Mouse (Mus musculus) induced T-regulatory cell, adult 2 months (primary cell): ENCODE measurements around the gene Ppia.
"Not testable (repeated sequence)": the region's sequence is repeated elsewhere in the genome, so short reads cannot be mapped to it uniquely, and the experiment has no call there.

ENCODE experiments used
- DNase-seq: peaks from one replicate; pipeline ENCODE4 v3.0.0-alpha.2; 2012; ENCODE audit warnings: low read depth

The Ppia gene

DNA sequence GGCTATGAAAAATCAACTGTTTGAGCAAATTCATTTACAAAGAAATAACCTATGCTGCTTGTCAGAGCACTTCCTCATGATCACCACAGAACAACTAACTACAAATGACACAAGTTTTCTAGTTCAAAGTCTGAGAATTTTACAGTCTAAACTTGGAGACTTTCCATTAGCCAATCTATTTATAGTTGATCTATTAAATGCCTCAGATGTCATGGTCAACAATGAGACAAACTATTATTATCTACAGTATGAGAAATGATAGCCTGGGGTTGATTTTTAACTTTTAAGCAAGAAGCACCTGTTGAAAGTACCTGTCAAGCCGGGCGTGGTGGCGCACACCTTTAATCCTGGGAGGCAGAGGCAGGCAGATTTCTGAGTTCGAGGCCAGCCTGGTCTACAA is 27.3 kb downstream of the Ppia start:
- no peak for DNase-seq

DNA sequence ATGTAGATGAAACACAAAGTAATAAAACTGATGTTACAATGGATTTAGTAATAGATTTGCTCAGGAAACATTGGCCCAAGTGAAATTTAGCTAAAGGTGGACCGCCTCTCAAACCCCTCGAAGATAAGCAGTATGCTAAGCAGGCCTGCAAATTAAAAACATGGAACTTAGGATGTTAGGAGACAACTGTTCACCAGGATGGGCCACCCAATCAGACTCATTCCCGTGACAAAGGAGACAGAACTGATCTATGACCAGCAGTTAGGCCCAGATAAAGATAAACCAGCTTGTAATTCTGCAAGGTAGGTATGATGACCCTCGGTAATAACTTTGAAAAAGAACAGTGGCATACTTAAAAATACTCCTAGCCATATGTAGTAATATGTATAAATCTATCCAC is 27.9 kb downstream of the Ppia start:
- no peak for DNase-seq

DNA sequence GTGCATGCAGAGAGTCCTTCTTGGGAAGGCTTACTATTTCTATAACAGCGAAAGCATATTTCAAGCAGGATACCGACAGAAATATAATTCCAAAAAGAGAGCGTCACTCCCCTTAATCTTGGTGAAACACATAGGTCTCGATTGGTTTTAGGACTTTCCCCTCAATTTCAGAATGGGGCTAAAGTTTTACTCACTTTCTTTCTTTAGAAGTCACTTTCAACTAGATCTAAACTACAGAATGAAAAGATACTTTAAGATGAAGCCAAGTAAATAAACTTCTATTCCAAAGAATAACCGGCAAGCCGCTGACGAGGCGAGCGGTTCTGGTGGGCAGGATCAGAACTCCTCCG is 28.5 kb downstream of the Ppia start:
- DNase-seq = no peak

DNA sequence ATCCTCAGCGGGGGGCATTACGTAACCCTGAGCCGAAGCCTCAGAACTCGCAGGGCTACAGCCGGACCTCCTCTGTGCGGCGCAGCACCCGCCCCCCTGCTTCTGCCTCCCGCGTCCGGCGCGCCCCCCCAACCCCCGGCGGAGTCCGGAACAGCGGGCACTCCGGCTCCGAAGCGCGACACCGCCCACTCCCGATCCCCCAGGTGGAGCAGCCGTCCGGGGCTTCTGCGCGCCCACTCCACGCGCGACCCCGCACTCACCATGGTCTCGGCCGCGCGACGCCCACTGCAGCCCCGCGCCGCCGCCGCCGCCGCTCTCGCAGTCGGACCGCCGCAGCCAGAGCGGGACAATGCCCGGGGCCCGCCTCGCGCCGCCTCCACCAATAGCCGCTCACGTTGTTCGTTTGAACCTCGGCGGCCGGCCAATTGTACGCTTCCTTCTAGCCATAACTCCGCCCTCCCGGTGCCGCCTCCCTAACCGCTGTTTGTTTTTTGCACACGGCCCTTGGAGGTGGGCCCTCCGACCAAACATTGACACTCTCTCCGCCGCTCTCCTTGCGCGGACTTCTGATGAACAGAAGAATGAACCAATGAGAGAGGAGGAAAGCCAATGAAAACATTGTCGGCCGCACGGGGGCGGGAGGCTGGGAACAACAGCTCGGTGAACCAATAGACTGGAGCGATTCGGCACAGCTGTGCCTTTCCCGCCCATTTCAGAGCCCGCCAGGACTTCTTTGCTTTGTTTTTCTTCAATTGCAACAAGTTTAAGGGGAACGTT is 29.0 kb downstream of the Ppia start, which contains the start of gene H2afv:
Gene H2afv (minus strand): TSS at position 367 of the 777 bp plus-strand sequence.
- peak; percentile 99 for DNase-seq

DNA sequence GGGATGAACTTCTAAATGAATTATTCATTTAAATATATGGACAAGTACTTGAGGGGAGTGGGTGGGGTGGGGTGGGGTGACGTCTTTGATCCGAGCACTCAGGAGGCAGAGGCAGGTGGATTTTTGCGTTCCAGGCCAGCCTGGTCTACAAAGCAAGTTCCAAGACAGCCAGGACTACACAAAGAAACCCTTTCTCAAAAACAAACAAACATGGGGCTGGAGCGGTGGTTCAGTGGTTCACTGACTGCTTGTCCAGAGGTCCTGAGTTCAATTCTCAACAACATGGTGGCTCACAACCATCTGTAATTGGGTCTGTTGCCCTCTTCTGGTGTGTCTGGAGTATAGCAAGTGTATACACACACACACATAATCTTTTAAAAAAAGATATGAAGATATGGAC is 30.2 kb downstream of the Ppia start:
- DNase-seq = no peak

DNA sequence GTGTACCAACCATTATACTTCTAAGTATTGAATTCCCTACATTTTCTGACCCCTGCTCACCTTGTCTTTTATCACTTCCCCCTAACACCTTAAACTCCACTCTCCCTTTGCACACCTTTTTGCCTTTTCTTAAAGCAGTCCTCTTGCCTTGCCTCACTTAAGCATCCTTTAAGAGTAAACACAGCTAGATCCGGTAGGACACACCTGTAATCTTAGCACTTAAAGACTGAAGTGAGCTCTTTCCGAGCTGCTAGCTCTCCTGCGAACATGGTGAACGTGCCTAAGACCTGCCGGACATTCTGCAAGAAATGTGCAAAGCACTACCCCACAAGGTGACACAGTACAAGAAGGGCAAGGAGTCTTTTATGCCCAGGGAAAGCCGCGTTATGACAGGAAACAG is 30.7 kb downstream of the Ppia start:
- DNase-seq = no peak

DNA sequence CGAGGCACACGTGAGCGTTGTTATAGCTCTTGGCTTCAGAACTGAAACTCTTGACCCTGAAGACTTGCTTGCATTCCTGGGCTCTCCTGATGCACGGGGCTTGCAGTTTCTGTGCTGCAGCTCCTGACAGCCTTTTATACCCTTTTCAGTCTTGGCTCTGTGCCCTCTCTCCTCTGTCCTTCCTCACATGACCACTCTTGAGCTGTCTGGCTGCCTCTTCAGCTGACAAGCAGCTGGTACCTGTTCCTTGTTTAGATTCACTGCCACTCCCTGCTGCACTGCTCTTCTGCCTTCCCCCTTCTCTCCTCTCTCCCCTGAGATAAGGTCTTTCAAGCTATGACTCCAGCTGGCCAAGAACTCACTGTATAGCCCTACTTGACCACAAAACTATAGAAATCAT is 32.2 kb downstream of the Ppia start:
- DNase-seq = no peak

DNA sequence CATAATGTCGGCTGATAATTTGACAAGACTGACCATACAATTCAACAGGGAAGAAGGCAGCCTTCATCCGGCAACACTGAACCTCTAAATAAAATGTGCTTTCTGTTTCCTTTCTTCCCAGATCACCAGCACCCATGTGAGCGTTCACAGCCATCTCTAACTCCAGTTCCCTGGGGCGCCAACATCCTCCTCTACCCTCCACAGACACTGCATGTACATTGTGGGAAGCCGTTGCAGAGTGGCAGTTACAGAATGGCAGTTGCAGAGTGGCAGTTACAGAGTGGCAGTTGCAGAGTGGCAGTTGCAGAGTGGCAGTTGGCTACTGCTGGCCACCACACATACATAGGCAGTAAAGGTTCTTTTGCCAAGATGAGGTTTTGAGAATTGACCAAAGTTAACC is 32.9 kb downstream of the Ppia start:
- DNase-seq = not testable (repeated sequence)

DNA sequence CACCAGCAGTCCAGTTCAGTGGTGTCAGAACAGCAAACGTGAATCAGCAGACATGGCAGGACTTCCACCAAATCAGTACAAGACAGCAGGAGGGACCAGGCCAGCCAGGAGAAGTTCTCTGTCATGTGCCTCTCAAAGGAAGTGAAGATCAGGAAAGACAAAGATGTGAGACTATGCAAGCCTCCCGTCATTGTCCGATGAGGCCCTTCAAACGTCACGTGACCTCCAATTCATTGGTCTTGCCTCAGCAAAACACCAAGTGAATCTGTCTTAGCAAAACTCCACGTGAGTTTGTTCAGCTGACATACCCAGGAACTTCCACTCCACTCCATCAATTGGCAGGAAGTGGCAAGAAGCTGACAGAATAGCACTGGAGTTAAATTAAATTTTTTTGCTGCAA is 40.8 kb downstream of the Ppia start:
- no peak for DNase-seq

DNA sequence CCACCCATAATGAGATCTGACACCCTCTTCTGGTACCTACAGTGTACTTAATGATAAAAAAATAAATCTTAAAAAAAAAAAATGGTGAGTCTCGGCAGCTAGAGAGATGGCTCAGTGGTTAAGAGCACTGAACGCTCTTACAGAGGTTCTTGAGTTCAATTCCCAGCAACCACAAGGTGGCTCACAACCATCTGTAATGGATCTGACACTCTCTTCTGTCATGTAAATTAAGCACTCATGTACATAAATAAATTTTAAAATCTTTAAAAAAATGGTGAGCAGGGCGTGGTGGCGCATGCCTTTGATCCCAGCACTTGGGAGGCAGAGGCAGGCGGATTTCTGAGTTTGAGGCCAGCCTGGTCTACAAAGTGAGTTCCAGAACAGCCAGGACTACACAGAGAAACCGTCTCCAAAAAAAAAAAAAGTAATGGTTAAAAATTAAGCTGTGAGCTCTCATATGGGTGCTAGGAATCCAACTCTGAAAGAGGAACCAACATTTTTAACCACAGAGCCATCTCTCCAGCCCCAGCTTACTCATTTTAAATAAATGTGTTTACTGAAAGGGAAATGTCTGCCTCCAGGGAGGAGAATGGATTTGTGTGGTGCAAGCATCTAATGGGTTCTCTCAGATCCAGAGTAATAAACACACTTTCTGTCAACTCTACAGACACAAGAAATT is 48.1 kb downstream of the Ppia start:
- no peak for DNase-seq

DNA sequence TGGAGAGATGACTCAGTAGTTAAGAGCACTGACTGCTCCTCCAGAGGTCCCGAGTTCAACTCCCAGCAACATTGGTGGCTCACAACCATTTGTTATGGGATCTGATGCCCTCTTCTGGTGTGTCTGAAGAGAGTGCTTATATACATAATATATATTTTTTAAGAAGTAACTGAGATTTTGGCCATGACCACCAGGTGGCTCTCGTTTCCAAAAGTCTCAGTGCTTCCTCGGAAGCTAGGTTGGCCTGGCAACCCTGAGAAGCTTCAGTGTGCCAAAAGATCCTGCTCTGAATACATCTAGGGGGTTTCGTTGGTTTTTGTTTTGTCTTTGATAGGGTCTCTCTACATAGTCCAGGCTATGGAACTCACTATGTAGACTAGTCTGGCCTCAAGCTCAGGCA is 49.9 kb downstream of the Ppia start:
- peak; percentile 92 for DNase-seq

DNA sequence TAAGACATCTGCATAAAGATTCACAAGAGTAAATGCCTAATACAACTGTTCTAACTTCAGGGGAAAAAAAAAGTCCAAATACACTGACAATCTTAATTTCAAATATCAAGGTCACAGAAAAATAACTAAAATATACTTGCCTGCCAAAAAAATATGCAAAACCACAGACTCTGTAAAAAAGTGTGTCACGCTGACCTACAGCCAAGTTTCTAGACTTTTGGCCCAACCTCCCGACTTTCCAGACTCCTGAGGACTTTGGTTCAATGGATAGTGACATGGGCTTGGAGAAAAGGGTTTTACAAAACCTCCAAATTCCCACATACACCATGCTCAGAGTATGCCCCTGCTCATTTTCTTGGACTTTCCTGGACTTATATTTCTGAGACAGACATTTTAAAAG is 53.3 kb downstream of the Ppia start:
- DNase-seq = no peak
